Mouse (Mus musculus): ENCODE data around the gene Coro2a. TPM values are rescaled to one million over a fixed set of nuclear protein-coding genes. Genes with fewer than 3 reads are reported as not detected.
"Not testable (repeated sequence)": the region's sequence is repeated elsewhere in the genome, so short reads cannot be mapped to it uniquely, and the experiment has no call there.

Gene Coro2a
- polyA plus RNA-seq, 2 experiments from 2014 or later = 104 to 110 TPM

DNA sequence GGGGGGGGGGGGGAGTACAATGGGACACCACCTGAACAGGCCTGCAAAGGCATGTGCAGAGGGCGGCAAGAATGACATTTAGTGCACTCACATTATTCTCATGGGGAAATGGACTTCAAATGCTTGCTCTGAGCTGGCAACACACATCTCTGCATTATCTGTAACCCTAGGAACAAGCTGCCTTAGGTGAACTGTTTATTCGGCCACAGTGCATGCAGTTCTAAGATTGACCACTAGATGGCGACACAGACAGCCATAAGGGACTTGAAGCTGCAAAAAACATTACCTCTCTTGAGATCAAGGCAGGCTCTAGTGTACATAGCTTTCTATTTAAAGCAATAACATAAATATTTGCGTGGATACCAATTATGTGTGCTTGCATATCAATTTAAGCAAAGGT lies 9.2 kb upstream of the Coro2a start:
- ATAC-seq = peak; percentile 88

DNA sequence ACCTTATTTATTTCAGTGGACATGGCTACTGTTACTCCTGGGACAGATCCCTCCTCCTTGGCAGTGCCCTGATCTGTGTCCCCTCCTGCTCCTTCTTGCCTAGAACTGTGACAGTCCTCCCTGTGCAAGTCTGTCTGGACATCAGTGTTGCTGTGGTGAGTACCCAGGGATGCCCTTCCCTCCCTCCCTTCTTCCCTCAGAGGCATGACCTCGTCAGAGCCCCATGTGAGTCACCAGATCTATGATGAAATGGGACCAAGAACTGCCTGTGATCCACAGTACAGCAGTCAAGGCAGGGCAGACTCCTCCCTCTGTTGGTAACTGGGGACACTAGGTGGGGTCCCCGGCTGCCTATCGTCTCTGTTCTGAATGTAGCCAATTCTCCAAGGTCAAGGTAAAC lies 5.6 kb upstream of the Coro2a start:
- no peak for ATAC-seq

DNA sequence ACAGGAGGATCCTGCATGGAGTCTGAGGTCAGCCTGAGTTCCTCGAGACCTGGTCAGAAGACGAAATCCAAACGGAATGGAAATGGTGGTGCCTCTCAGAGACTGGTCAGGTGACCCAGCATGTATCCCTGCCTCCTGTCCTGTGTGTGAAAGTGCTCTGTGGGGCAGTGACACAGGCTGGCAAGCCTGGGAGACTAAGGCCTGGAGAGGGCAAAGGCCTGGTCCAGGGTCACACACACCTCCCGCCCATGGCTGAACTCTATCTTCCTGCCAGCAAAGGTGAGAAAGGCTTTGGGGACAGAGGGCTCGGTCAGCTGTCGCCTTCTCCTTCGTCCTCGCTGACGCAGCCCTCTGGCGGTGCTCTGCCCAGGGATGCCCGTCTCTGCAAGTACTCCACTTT lies 3.4 kb upstream of the Coro2a start:
- no peak for ATAC-seq

DNA sequence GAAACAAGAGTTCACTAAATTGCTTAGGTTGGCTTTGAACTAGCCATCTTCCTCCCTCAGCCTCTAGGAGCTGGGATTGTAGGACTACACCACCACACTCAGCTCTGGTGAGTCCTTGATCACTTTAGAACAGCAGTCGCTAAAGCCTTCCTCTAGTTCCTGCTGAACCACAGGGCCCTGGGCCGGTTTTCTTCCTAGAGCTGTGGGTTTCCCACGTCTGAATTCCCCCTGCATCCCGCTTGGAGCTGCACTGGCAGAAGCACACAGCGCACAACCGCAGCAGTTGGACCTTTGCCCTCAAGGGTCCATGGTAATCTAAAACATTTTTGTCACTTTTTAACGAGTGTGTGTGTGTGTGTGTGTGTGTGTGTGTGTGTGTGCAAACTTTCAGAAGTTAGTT lies 702 bp upstream of the Coro2a start:
- ATAC-seq = no peak

DNA sequence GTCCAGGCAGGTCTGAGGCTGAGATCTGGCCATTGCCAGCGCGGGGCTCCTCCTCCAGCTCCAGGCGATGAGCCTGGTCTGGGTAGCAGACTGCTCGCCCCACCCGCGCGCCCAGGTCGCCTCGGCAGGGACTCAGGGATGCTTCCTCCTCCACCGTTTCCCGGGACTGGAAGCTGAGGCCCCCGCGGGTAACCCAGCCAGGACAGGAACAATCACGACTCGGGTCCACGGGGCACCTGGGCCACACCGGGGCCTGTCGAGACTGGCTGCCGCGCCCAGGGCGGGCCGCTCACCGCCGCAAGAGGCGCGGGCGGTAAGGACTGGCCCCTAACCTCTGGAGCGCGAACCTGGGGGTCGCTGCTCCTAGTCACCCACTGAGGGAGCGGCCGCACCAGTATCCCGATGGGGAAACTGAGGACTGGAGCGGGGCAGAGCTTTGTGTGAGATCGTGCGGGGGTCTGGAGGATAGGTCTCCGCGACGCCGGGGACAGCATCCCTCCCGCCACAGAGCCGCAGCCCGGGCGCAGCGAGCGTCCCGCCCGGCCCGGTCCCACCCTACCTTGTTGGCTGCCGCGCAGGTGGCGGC lies 651 bp downstream of the Coro2a start:
- no peak for ATAC-seq

DNA sequence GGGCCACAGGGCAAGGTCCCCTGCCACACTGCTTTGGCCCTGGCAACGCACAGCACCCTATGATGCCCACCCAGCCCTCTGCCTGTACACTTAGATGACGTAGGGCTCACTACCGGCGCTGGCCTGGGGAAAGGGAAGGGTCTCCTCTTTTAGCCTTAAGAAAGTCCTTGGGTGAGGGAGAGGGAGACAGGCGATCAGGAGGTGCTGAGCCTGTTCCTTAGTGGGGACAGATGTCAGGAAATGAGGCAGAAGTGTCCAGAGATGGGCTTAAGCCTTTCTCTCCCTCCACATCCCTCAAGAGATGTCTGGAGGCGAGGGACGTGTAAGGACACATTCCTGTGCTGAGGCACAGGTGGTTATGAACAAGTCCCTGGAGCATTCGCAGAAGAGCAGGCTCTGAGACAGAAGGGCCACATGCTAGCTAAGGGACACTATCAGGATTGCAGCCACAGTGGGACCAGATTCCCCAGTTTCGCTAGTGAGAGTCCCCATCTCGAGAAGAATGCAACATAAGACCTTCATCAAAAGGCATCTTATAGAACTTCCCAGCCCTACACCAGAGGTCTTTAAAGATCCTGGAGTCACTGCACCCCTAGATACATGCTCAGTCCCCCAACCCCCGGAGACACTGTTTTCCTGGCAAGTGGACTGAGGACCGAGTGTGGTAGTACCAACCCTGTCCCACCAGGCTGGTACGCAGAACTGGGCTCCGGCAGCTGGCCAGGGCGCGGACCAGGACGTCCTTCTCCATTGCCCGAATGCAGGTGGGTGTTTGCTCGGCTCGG lies 1.3 kb downstream of the Coro2a start:
- no peak for ATAC-seq

DNA sequence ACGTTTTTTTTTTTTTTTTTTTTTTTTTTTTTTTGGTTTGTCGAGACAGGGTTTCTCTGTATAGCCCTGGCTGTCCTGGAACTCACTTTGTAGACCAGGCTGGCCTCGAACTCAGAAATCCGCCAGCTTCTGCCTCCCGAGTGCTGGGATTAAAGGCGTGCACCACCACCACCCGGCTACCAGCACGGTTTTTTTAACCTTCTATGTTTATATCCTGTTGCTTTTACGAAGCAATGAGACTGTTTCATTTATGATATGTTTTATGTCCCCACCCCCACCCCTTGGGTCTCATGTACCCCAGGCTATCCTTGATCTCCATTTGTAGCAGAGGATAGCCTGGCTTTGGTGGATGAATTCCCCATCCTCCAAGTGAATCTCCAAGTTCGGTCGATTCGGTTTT lies 2.4 kb downstream of the Coro2a start:
- ATAC-seq = not testable (repeated sequence)

DNA sequence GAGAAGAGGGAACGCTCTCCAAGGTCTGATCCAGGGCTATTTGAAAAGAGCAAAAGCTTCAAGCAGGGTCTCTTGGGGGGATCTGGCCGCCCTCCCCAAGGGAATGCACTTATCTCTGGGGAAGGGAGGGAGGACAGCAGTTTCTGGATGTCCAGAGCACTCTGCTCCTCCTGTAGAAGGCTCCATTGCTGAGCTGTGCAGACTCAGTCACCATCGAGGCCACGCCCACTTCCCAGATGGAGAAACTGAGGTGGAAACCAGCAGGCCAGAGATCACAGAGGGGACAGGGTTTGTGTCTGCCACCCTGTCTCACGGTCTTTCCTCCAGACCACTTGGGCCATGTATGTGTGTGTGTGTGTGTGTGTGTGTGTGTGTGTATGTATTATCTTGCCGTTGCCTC lies 3.0 kb downstream of the Coro2a start:
- no peak for ATAC-seq

DNA sequence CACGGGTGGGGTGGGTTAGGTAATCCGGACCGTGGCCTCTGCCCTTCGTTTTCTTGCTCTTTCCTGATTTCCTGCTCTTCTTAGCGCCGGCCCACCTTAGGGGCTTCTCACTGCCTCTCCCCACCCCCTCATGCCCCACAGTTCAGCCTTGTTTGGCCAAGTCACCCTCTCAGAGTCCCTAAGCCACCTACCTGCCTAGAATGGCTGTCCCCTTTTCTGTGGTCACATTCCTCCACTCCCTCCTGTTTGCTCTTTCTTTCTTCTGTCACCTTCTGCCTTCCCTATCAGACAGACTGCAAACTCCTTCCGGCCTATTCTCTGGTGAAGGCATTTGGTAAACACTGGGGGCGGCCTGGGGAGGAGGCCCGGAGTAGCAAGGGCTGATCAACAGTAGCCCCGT lies 3.9 kb downstream of the Coro2a start:
- no peak for ATAC-seq

DNA sequence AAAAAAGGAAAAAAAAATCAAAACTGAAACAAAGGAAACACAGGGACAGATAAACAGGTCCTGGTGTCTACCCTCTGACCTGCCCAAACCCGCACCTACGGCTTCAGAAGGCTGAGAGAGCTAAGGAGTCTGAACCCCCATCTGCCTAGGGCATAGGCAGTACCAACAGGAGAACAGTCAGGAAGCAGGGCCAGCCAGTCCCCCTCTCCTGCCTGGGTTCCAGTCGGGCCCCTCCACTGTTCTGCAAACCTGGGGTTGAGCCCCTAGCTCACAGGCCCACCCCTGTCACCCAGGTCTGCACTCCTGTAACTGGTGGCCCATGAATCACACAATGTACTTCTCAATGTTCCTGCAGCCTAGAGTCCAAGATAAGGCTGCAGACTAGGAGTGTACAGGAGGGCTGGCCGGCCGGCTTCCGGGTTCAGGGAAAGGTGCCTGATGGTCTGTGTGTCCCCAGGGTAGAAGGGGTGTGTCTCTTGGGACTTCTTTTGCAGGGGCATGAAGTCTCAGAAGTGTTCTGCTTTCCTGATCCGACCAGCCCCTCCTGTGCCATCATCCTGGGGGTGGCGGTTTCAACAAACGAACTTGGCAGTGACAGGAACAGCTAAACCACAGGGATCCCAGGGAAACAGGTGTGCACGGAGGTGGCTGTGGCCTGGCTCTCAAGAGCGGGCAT lies 4.6 kb downstream of the Coro2a start:
- ATAC-seq = no peak

DNA sequence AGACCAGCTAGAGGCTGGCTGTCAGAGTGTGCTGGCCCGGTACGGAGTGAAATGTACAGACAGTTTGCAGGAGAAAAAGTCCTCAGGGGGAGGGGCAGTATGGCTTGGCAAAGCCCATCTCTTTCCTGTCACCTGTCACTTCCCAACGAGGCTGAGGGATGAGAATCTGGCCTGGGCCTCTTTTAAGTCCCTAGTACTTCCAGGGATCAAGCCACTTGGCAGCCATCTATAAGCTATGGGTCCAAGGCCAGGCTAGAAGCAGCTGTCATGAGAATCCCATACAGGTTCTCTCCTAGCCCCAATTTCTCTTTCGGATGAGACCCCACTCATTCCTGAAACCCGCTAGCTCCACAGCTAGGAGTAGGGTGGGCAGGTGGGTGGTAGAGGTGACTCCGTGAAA lies 5.6 kb downstream of the Coro2a start:
- ATAC-seq = no peak

DNA sequence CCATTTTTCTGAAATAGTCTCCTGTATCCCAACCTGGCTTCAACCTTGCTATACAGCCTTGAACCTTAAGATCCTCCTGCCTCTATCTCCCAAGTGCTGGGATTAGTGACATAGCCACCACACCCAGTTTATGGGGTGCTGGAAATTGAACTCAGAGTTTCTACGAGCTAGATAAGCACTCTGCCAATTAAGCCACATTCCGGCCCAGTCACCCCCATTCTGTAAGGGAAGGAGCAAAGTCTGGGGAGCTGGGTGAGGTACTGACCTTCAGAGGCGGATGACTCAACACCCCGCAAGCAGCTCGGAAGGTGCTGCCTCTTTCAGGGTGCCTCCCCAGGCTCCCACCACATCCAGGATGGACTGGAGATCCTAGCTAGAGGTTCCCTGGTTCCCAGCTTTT lies 7.9 kb downstream of the Coro2a start:
- ATAC-seq = no peak

DNA sequence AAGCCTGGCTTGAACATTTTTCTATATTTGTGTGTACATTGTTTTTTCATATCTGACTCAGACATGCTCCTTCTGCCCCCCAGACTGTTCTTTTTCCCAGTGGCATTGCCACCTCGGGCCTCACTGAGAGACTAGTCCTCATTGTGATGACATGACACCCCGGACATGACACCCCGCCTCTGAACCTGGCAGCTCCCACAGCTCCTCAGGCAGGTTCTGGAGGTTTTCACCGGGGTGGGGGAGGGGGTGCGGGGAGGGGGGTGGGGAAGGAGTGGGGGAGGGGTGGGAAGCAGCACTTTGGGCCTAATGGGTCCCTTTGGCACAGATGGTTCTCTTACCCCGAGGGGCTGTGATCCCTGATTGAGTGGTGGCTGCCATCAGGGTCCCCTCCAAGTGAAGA lies 8.5 kb downstream of the Coro2a start:
- ATAC-seq = no peak

DNA sequence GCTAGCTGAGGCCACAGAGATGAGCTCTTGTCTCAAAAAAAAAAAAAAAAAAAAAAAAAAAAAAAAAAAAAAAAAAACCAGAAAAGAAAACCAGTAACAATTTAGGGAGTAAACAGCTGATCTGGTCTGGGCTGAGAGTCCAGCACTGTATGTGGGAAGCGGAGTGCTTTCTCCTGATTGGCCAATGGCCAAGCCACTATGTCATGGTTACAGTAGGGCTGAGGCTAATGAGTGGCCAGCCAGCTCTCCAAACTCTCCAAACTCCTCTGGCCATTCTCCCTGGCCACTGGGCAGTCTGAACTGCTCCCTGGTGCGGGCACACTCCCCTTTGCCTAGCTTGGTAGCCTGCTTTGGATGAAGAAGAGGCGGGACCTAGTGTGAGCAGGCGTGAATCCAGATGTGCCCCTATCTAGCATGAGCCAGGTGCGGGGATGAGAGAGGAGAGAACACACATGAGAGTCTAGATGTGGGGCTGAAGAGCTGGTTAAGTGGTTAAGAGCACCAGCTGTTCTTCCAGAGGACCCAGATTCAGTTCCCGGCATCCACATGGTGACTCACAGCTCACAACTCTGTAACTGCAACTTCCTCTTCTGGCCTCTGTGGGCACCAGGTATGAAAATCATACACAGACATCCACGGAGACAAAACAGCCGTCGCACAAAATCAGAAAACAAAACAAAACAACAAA lies 10.0 kb downstream of the Coro2a start:
- peak; percentile 57 for ATAC-seq

DNA sequence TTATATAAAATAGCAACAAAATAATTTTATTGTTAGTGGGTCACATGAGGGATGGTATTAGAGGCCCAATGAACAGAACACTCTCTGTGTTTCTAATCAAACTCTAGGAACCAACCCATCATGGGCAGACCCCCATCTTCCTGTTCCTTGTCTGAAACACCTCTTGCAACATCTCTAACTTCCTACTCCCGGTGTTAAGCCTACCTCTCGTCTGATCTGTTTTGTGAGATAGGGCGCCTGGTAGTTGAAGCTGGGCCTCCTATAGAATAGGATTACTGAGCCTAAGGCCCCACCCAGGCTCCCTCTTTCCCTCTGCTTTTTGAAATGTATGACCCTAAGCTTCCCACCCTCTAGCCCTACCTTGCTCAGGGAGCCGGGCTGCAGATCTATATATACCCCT lies 11.2 kb downstream of the Coro2a start:
- no peak for ATAC-seq

DNA sequence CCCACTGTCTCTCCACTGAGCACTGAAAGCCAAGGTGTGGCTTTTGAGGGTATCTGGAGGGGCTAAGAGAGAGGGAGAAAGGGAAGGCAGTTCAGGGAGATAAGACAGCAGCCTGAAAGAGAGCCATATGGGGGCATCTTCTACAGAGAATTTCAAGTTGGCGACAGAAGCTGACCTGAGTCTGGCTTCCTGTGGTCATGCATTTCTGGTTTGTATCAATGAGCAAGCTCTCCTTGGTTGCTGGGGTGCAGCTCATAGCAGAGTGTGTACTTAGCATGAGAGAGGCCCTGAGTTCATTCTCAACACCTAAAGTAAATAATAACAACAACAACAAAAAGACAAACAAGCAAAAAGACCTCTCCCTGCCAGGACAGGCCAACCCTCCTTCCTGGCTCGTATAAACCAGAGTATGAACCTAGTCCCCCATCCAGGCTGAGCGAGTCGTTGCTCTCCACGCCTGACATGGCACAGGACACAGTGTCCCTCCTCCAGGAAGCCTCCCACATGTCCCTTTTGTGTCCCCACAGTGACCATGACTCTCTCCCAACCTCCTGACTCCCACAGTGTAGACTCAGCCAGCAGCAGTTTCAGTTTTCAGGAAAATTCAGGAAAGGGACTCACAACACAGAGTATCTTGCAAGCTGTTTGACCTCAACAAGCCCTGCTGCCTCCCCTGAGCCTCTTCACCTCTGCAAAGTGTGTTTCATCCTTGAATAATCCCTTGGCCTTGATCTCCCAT lies 11.9 kb downstream of the Coro2a start:
- ATAC-seq = no peak

DNA sequence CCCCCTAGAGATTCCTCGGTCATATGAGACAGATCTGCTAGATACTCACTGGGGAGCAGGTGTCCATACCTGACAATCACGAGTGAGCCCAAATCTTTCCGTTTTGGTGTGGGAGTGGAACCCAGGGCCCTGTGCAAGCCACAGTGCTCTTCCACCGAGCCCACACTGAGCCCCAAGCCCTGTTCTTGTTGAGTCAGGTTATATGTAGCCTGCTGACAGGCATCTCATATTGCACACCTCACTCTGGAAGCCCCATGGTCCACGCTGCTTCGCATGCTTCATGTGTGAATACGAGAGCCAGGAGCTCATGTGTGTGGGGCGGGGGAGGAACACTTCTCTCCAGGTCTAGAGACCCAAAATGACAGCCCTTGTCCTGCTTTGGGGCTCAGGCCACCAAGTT lies 12.9 kb downstream of the Coro2a start:
- no peak for ATAC-seq

DNA sequence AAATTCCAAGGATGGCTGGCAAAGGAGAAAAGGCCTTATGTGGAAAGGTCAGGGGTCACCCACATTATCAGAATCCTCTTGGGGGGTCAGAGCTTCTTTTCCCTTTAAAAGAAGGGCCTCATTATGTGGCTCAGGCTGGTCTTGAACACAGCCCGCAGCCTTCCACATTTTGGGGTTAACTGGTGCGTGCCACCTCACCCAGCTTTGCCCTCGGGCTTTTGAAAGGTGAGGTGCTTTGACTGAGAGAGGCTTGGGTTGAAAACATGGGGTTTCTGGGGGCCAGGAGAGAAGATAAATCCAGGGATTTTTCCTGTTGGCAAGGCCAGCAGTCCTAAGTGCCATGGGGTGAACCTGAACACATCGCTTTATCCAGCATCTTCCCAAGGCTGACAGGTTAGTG lies 15.5 kb downstream of the Coro2a start:
- no peak for ATAC-seq

DNA sequence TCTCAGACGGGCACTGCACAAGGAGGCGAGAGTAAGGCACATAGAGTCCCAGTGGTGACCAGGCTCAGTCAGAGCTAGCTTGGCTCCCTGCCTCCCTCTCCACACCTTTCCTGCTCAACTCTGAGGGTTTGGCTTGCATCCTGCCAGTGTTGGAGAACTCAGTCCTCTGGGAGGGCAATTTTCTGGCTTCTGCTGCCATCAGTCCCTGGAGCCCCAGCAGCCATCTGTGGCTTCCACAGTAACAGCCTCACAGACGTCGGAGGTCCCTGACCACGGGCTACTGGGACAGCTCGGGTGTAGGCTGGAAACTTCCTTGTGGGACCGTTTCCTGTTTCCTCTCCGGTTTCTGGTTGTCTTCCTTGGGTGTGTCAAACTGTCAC lies 16.2 kb downstream of the Coro2a start:
- ATAC-seq = peak; percentile 3

DNA sequence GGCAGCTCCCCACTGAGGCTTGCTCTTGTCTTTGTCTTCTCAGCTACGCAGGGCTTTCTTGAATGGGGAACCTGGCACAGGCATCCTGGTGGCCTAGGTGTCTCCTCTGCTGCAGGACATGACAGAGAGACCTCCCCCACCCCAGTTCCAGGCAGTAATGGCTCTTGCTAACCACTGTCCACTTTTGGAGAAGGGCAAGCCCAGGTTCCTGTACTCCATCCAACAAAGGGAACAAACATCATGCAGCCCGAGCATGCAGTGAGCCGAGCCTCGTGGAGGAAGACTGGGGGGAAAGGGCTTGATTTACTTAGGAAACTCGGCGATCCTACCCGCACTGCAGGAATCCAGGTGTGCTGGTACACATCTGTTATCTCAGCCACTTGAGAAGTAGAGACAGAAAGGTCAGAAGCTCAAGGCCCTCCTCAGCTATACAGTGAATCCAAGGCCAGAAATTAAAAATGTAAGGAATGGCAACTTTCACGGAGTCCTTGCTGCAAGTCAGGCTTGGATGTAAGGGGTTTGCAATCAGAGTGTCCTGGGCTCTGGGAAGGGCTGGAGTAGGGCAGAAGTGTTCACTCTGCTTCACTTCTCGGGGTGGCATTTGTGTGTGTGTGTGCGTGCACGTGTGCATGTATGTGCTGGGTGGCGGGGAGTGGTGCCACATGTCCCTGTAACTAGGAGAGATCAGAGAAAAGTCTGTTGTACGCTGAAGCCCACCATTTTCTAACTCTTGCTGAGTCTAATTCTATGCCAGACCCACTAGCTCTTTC lies 16.8 kb downstream of the Coro2a start:
- no peak for ATAC-seq

DNA sequence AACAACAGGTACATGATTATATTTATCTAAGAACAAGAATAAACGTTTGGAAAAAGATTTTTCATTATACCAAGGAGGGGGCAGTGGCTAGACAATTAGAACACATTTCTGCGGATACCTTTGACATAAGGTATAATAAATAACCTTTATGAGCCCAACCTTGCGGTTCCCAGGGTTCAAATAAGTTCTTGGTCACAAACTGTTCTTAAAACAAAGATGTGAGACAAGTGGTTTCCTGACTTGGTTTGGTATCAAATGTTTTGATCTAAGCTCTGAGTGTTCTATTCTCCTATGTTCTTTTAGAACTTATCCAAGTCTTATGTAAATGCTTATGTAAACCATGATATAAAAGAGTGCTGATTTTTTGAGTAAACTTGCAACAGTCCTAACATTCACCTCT lies 17.5 kb downstream of the Coro2a start:
- ATAC-seq = peak; percentile 31

DNA sequence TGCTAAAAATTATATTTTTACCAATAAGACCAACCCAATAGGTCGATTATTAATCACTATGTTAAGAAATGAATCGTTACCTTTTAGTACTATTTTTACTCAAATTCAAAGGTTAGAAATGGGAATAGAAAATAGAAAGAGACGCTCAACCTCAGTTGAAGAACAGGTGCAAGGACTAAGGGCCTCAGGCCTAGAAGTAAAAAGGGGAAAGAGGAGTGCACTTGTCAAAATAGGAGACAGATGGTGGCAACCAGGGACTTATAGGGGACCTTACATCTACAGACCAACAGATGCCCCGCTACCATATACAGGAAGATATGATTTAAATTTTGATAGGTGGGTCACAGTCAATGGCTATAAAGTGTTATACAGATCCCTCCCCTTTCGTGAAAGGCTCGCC lies 17.9 kb downstream of the Coro2a start:
- not testable (repeated sequence) for ATAC-seq

Measured in CD4-positive, CD25-positive, alpha-beta regulatory T cell, adult 4 months (primary cell).